Mouse (Mus musculus) heart, postnatal 14 days (tissue): ENCODE measurements around the gene V1ra8. TPM values are rescaled to one million over a fixed set of nuclear protein-coding genes. Genes with fewer than 3 reads are reported as not detected.
"Not testable (repeated sequence)": the region's sequence is repeated elsewhere in the genome, so short reads cannot be mapped to it uniquely, and the experiment has no call there.

Experiments
- DNase-seq, 2 experiments: peaks; one replicate each; pipeline ENCODE4 v3.0.0; 2021 to 2022
- intact Hi-C: fragments of 180-260 bp; cut with DNase I; formaldehyde crosslinking; loops from one replicate; pipeline ENCODE4 v1.15.1; 2025
- long read RNA-seq, 2 experiments: library from polyadenylated mRNA; stranded (forward); transcript quantifications; one replicate each; pipeline ENCODE4 v2.0.0; 2021
- total RNA-seq, 2 experiments: library from RNA; stranded (reverse); gene quantifications; 2 replicates each; pipeline ENCODE4 v1.2.3; 2021

V1ra8 gene
- total RNA-seq = not detected
- long read RNA-seq, experiment 1 = 0 reads
- long read RNA-seq, experiment 2 = 0 reads

GRCm38 (mm10) chr6:90202493-90202892 is at the start of gene V1ra8:
Gene V1ra8 (plus strand): TSS chr6:90202793.
- intact Hi-C loops, DNase-seq: not testable (repeated sequence)

GRCm38 (mm10) chr6:90160139-90160538 is 42.5 kb upstream of the V1ra8 start:
- DNase-seq = no peak
- intact Hi-C loops = no loop called here

GRCm38 (mm10) chr6:90174508-90174907 is 28.1 kb upstream of the V1ra8 start, which contains the start of gene Vmn1r52:
Gene Vmn1r52 (plus strand): TSS chr6:90174808.
- DNase-seq = no peak
- intact Hi-C loops = no loop called here

GRCm38 (mm10) chr6:90224338-90224737 is 21.7 kb downstream of the V1ra8 start, which contains the start of gene Vmn1r53:
Gene Vmn1r53 (minus strand): TSS chr6:90224438.
- DNase-seq = no peak
- intact Hi-C loops = no loop called here

GRCm38 (mm10) chr6:90232114-90232513 is 29.5 kb downstream of the V1ra8 start:
- intact Hi-C loops = not testable (repeated sequence)

GRCm38 (mm10) chr6:90232681-90233080 is 30.1 kb downstream of the V1ra8 start:
- intact Hi-C loops = no loop called here

More at GRCm38 (mm10) chr6:90232114-90232513, 29.5 kb downstream of the V1ra8 start:
- DNase-seq = not testable (repeated sequence)

GRCm38 (mm10) chr6:90244019-90244418 is 41.4 kb downstream of the V1ra8 start:
- no peak for DNase-seq
- intact Hi-C loops = no loop called here

More at GRCm38 (mm10) chr6:90232681-90233080, 30.1 kb downstream of the V1ra8 start:
- DNase-seq = no peak

- DNase-seq = no peak
- intact Hi-C loops = no loop called here
Measured at GRCm38 (mm10) chr6:90246000-90246399, 43.4 kb downstream of the V1ra8 start, which contains the start of gene Vmn1r54. Gene Vmn1r54 (plus strand): TSS chr6:90246300.

Other genes with a start within 250 kb of the V1ra8 start
- not detected for gene Vmn1r46, start 233.5 kb upstream of the V1ra8 start, total RNA-seq
- gene Vmn1r47, start 186.6 kb upstream of the V1ra8 start, total RNA-seq = not detected
- gene Vmn1r48, start 166.0 kb upstream of the V1ra8 start, total RNA-seq = not detected
- gene Vmn1r49, start 124.3 kb upstream of the V1ra8 start, total RNA-seq = not detected
- gene Vmn1r50, start 101.4 kb upstream of the V1ra8 start, total RNA-seq = not detected
- not detected for gene Vmn1r51, start 80.2 kb upstream of the V1ra8 start, total RNA-seq
- gene Vmn1r52, start 28.0 kb upstream of the V1ra8 start, total RNA-seq = not detected
- not detected for gene Vmn1r53, start 21.6 kb downstream of the V1ra8 start, total RNA-seq
- gene Vmn1r54, start 43.5 kb downstream of the V1ra8 start, total RNA-seq = not detected
- not detected for gene BC048671, start 98.4 kb downstream of the V1ra8 start, total RNA-seq
- gene Chst13, start 122.4 kb downstream of the V1ra8 start, total RNA-seq = under 1 TPM in 1 of 2 experiments, not detected in 1; 0.12 TPM
- not detected for gene Uroc1, start 130.5 kb downstream of the V1ra8 start, total RNA-seq
- gene Zxdc, start 166.7 kb downstream of the V1ra8 start, total RNA-seq = 10 to 100 TPM; 15.8 to 16.3 TPM
- gene Cfap100, start 226.0 kb downstream of the V1ra8 start, total RNA-seq = under 1 TPM in 1 of 2 experiments, not detected in 1; 0.14 TPM